Mouse (Mus musculus) myocyte (in vitro differentiated cells): ENCODE measurements around the gene Adap1. TPM values are rescaled to one million over a fixed set of nuclear protein-coding genes. Genes with fewer than 3 reads are reported as not detected.
"Not testable (repeated sequence)": the region's sequence is repeated elsewhere in the genome, so short reads cannot be mapped to it uniquely, and the experiment has no call there.

Source experiments
- H3K27me3 ChIP-seq: one replicate; pipeline ENCODE4 v1.6.1; 2011; ENCODE audit not compliant: control insufficient read depth, insufficient read depth, insufficient read length
- H3K36me3 ChIP-seq: one replicate; pipeline ENCODE4 v1.6.1; 2011; ENCODE audit not compliant: control insufficient read depth, insufficient read depth
- H3K4me2 ChIP-seq: one replicate; pipeline ENCODE4 v1.6.1; 2011; ENCODE audit warnings: low read depth, control low read depth
- H3K4me3 ChIP-seq: one replicate; pipeline ENCODE4 v1.5.1; 2011; ENCODE audit warnings: mild to moderate bottlenecking, control low read depth, moderate library complexity
- H3K79me2 ChIP-seq: one replicate; pipeline ENCODE4 v1.6.1; 2011; ENCODE audit not compliant: control insufficient read depth, insufficient read depth
- H3ac ChIP-seq: one replicate; pipeline ENCODE4 v1.6.1; 2011; ENCODE audit not compliant: control insufficient read depth, insufficient read length
- CEBPB ChIP-seq: IDR thresholded peaks from 2 replicates; pipeline ENCODE4 v1.6.1; 2011; ENCODE audit warnings: mild to moderate bottlenecking, moderate library complexity; ENCODE audit not compliant: poor library complexity, insufficient read depth, severe bottlenecking
- E2F4 ChIP-seq: IDR thresholded peaks from one replicate; pipeline ENCODE4 v1.6.1; 2011; ENCODE audit warnings: mild to moderate bottlenecking, control low read depth, moderate library complexity; ENCODE audit not compliant: insufficient read depth
- MAX ChIP-seq: IDR thresholded peaks from one replicate; pipeline ENCODE4 v1.6.1; 2011; ENCODE audit warnings: low read depth, mild to moderate bottlenecking, control low read depth
- MYOD1 ChIP-seq, 3 experiments: IDR thresholded peaks; one replicate each; pipeline ENCODE4 v1.6.1; 2011; ENCODE audit warnings: control low read depth in 2 of 3, low read depth in 2 of 3, mild to moderate bottlenecking in 2 of 3, moderate library complexity in 1 of 3; ENCODE audit not compliant: insufficient read length in 2 of 3, control insufficient read depth in 1 of 3
- MYOG ChIP-seq, 3 experiments: IDR thresholded peaks; one replicate each; pipeline ENCODE4 v1.6.1; 2011; ENCODE audit warnings: control low read depth in 2 of 3, low read depth in 2 of 3, mild to moderate bottlenecking in 2 of 3; ENCODE audit not compliant: insufficient read length in 2 of 3, control insufficient read depth in 1 of 3, insufficient read depth in 1 of 3
- POLR2A ChIP-seq: IDR thresholded peaks from one replicate; pipeline ENCODE4 v1.6.1; 2011; ENCODE audit warnings: low read depth, mild to moderate bottlenecking, control low read depth, moderate library complexity; ENCODE audit not compliant: insufficient read length
- POLR2AphosphoS2 ChIP-seq: IDR thresholded peaks from one replicate; pipeline ENCODE4 v1.6.1; 2011; ENCODE audit warnings: low read depth, control low read depth; ENCODE audit not compliant: insufficient read length
- REST ChIP-seq: IDR thresholded peaks from one replicate; pipeline ENCODE4 v1.6.1; 2011; ENCODE audit warnings: mild to moderate bottlenecking, control low read depth, moderate library complexity; ENCODE audit not compliant: insufficient read depth, insufficient read length
- SRF ChIP-seq: IDR thresholded peaks from one replicate; pipeline ENCODE4 v1.6.1; 2011; ENCODE audit warnings: low read depth; ENCODE audit not compliant: control insufficient read depth, insufficient read length
- TCF12 ChIP-seq: IDR thresholded peaks from one replicate; pipeline ENCODE4 v1.6.1; 2011; ENCODE audit warnings: mild to moderate bottlenecking, control low read depth; ENCODE audit not compliant: poor library complexity, insufficient read depth, severe bottlenecking
- TCF3 ChIP-seq: IDR thresholded peaks from one replicate; pipeline ENCODE4 v1.6.1; 2011; ENCODE audit warnings: low read depth, control low read depth; ENCODE audit not compliant: insufficient read length
- USF1 ChIP-seq: IDR thresholded peaks from one replicate; pipeline ENCODE4 v1.6.1; 2011; ENCODE audit warnings: low read depth, mild to moderate bottlenecking, control low read depth, moderate library complexity
- polyA plus RNA-seq: library from polyadenylated mRNA; unstranded; fragments of >200 nt; fragmentation: generic; extraction: Trizol; gene quantifications from one replicate; pipeline ENCODE4 v1.2.1, GENCODE M21; 2012; ENCODE audit warnings: missing spikeins

Gene Adap1
- polyA plus RNA-seq, 1 experiment, result 0.04 TPM

- no peak overlapping the region for H3K4me3 ChIP-seq
- H3K4me2 ChIP-seq, result no peak overlapping the region
- no peaks in the 10 kb centered on the region for H3K79me2 ChIP-seq
- TF ChIP-seq TCF3 (no peak), MAX (no peak), MYOG (IDR thresholded peaks at IDR 0.05; ENCODE audit: control insufficient read depth in 1 of 3, insufficient read depth in 1 of 3, insufficient read length in 2 of 3, low read depth in 2 of 3) (no peak), REST (no peak), MYOD1 (IDR thresholded peaks at IDR 0.05; ENCODE audit: control insufficient read depth in 1 of 3, insufficient read length in 2 of 3, low read depth in 2 of 3) (no peak), CEBPB (no peak), TCF12 (no peak), POLR2A (peak; percentile 28), POLR2AphosphoS2 (peak; percentile 78), E2F4 (no peak), SRF (no peak), USF1 (no peak)
- H3K36me3 ChIP-seq, result no peaks in the 10 kb centered on the region
- H3K27me3 ChIP-seq, result no peaks in the 10 kb centered on the region
- no peak overlapping the region for H3ac ChIP-seq
These were observed 10.2 kb upstream of the Adap1 start for GRCm38 (mm10) chr5:139335634-139336033.

- H3K4me2 ChIP-seq, H3ac ChIP-seq, H3K4me3 ChIP-seq, H3K79me2 ChIP-seq, H3K27me3 ChIP-seq, H3K36me3 ChIP-seq: not testable (repeated sequence)
These were observed 9.0 kb upstream of the Adap1 start for GRCm38 (mm10) chr5:139334394-139334793.

GRCm38 (mm10) chr5:139333301-139334013, 8.0 kb upstream of the Adap1 start:
- H3K79me2 ChIP-seq, result no peaks in the 10 kb centered on the region
- no peak overlapping the region for H3K4me2 ChIP-seq
- no peak overlapping the region for H3K4me3 ChIP-seq
- TF ChIP-seq MYOG (IDR thresholded peaks at IDR 0.05; ENCODE audit: control insufficient read depth in 1 of 3, insufficient read depth in 1 of 3, insufficient read length in 2 of 3, low read depth in 2 of 3) (no peak), TCF12 (no peak), SRF (no peak), E2F4 (no peak), MYOD1 (IDR thresholded peaks at IDR 0.05; ENCODE audit: control insufficient read depth in 1 of 3, insufficient read length in 2 of 3, low read depth in 2 of 3) (no peak), POLR2AphosphoS2 (no peak), TCF3 (no peak), REST (no peak), MAX (no peak), CEBPB (no peak), POLR2A (no peak), USF1 (no peak)
- no peak overlapping the region for H3ac ChIP-seq
- H3K27me3 ChIP-seq, result peaks cover 4% of the 10 kb centered on the region
- H3K36me3 ChIP-seq, result no peaks in the 10 kb centered on the region

GRCm38 (mm10) chr5:139332590-139333272, 7.3 kb upstream of the Adap1 start:
- no peak for TF ChIP-seq POLR2A
- TF ChIP-seq TCF3, result no peak
- TF ChIP-seq MAX, result no peak
- TF ChIP-seq MYOD1 (IDR thresholded peaks at IDR 0.05; ENCODE audit: control insufficient read depth in 1 of 3, insufficient read length in 2 of 3, low read depth in 2 of 3), result no peak
- no peak for TF ChIP-seq SRF
- TF ChIP-seq CEBPB, result no peak
- no peak for TF ChIP-seq POLR2AphosphoS2
- TF ChIP-seq MYOG (IDR thresholded peaks at IDR 0.05; ENCODE audit: control insufficient read depth in 1 of 3, insufficient read depth in 1 of 3, insufficient read length in 2 of 3, low read depth in 2 of 3), result no peak
- TF ChIP-seq USF1, result no peak
- TF ChIP-seq REST, result no peak
- no peak for TF ChIP-seq E2F4
- TF ChIP-seq TCF12, result no peak
- H3K36me3 ChIP-seq, result no peaks in the 10 kb centered on the region

More at GRCm38 (mm10) chr5:139332590-139333272, 7.3 kb upstream of the Adap1 start:
- H3K27me3 ChIP-seq, result peaks cover 4% of the 10 kb centered on the region
- H3K4me2 ChIP-seq, result no peak overlapping the region
- H3K79me2 ChIP-seq, result no peaks in the 10 kb centered on the region
- no peak overlapping the region for H3K4me3 ChIP-seq
- H3ac ChIP-seq, result no peak overlapping the region
